Mouse (Mus musculus): ENCODE data around the gene Hmg20b.

Hmg20b gene

DNA sequence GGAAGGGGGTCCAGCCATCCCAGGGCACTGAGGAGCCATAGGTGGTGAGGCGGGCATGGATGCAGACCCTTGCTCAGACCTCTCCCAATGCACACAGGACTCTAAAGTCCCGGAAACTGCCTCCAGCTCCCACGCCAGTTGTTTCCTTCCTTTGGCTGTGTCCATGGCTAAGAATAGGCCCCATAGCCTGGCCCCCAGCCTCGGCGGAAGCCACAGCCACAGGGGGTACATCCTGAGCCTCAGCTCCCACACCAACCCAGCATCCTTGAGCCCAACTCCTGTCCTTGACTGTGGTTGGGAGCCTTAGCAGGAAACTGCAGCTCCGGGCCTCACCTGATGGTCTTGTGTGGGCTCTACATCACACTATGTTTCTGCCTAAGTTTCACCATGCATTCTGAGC, 23.4 kb downstream of the Hmg20b start:
- no peak for DNase-seq (ENCODE audit: low read depth, low spot score)

DNA sequence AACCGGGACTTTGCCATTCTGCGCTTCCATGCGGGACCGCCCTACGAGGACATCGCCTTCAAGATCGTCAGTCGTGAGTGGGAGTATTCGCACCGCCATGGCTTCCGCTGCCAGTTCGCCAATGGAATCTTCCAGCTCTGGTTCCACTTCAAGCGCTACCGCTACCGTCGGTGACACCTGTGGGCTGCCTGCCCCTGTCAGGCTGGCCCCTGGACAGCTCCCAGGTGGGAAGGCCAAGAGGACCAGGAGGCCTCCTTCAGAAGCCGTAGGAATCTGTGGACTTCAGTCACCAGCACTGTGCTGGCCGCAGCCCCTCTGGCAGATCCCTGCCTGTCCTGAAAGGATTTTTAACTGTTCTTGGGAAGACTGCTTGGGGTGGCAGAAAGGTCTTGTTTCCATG, 24.5 kb downstream of the Hmg20b start:
- DNase-seq (ENCODE audit: low read depth, low spot score), result no peak

DNA sequence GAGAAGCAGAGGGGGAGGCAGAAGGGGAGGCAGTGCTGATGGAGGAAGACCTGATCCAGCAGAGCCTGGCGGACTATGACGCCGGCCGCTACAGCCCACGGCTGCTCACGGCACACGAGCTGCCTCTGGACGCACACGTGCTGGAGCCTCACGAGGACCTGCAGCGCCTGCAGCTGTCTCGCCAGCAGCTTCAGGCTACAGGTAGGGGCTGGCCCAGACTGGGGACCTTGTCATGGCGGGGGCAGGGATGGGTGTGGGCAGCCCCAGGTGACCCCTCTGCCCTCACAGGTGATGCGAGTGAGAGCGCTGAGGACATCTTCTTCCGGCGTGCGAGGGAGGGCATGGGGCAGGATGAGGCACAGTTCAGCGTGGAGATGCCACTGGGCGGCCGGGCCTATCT, 25.1 kb downstream of the Hmg20b start:
- no peak for DNase-seq (ENCODE audit: low read depth, low spot score)

DNA sequence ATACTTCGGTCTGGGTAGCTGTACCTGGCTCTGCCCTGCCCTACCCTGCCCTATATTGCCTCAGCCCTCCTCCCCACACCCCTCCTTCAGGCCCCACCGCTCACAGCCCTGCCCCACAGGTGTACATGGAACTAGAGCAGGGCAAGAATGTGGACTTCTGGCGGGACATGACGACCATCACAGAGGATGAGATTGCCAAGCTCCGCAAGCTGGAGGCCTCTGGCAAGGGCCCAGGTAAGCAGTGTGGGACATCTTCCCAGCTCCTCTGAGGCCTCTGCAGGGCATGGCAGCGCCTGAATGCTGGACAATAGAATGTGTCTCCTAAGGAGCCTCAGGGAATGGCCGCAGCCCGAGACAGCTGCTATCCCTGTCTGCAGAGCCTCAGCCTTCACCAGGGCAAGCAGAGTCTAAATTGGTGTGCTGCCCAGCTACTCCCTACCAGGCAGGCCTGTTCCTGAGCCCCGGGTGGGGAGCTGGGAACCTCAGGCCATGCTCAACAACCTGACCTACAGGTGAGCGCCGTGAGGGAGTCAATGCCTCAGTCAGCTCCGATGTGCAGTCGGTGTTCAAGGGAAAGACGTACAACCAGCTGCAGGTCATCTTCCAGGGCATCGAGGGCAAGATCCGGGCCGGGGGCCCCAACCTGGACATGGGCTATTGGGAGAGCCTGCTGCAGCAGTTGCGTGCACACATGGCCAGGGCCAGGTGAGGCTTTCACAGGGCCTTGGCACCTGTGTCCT, 26.3 kb downstream of the Hmg20b start:
- no peak for DNase-seq (ENCODE audit: low read depth, low spot score)

DNA sequence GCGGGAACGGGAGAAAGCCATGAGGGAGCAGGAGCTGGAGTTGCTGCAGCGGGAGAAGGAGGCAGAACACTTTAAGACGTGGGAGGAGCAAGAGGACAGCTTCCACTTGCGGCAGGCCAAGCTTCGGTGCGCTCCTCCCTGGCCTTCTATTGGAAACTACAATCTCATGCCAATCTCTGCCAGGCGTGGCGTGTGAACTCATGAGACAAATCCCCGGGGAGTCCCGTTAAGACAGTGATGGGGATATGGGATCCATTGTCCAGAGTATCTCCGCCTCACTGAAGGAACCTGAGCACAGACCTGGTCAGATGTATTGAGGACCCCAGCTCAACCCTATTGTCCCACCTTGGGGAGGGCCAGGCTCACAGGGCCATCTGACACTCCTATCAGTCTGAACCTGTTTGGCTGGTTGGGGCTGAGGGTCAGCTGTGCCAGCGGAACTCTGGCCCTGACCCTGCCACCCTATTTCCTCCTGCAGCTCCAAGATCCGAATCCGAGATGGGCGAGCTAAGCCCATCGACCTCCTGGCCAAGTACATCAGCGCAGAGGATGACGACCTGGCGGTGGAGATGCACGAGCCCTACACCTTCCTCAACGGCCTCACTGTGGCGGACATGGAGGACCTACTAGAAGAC, 27.0 kb downstream of the Hmg20b start:
- no peak for DNase-seq (ENCODE audit: low read depth, low spot score)

DNA sequence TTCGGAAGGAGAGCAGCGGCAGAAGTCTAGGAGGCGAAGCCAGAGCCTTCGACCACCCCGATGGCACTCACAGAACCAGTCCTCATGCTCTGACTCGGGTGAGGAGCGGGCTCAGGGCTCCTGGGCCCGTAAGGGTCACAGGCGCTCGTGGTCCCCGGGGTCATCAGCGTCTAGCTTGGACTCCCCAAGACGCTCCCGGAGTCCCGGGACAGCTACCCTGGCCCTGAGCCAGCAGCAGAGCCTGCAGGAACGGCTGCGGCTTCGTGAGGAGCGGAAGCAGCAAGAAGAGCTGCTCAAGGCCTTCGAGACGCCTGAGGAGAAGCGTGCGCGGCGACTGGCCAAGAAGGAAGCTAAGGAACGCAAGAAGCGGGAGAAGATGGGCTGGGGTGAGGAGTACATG, 27.8 kb downstream of the Hmg20b start:
- DNase-seq (ENCODE audit: low read depth, low spot score), result no peak

DNA sequence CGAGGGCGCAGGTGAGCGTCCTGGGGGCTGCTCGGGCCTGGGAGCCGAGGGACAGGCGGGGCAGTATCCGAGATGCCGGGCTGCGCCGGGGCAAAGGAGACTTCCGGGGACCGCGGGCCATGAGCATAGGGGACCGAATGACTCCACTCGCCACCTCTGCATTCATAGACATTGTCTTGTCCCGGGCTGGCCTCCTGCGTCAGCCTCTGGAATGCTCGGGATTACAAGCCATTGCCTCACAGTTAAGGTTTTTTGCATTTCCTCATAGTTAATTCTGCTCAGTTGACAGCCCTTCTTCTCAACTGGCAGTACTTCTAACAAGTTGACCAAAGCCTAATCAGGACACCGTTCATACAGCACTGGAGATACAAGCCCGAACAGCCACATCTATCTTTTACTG, 28.8 kb downstream of the Hmg20b start:
- DNase-seq (ENCODE audit: low read depth, low spot score), result peak; percentile 26

DNA sequence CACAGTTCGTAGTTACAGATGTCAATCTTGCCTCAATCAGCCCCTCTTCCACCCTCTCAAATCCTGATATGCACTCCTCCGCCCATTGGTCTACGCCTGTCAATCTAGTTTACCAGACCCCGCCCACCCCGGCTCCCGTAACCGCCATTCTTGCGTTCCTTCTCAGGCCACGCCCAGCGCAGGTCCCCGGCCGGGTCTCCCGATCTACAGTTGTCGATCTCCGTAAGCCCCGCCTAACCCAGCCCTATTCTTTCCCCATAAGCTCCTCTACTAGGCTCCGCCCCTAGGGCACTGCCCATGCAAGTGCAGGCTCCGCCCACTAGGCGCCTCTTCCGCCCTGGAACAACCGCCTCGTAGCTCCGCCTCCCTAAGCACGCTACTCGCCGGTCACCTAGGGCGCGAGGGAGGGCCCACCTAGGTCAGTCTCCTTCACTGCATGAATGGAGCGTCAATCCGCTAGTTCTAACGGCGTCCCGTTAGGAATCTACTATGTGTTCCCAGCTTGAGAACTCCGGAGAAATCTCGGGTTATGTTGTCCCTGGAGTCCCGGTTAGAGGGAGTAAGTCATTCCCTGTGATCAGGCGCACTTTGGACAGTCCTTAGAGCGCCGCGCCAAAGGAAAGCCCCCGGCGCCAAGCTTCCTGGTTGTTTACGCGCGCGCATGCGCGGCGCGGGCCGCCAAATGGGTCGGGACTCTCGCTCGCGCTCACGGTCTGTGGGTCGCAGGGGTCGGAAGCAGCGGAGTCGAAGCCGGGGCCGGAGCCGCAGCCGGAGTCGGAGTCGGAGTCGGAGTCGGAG, 29.5 kb downstream of the Hmg20b start, which contains the start of gene Cactin:
Gene Cactin, plus strand, starts transcription at position 554 of the 798 bp plus-strand sequence.
- peak; percentile 100 for DNase-seq (ENCODE audit: low read depth, low spot score)

DNA sequence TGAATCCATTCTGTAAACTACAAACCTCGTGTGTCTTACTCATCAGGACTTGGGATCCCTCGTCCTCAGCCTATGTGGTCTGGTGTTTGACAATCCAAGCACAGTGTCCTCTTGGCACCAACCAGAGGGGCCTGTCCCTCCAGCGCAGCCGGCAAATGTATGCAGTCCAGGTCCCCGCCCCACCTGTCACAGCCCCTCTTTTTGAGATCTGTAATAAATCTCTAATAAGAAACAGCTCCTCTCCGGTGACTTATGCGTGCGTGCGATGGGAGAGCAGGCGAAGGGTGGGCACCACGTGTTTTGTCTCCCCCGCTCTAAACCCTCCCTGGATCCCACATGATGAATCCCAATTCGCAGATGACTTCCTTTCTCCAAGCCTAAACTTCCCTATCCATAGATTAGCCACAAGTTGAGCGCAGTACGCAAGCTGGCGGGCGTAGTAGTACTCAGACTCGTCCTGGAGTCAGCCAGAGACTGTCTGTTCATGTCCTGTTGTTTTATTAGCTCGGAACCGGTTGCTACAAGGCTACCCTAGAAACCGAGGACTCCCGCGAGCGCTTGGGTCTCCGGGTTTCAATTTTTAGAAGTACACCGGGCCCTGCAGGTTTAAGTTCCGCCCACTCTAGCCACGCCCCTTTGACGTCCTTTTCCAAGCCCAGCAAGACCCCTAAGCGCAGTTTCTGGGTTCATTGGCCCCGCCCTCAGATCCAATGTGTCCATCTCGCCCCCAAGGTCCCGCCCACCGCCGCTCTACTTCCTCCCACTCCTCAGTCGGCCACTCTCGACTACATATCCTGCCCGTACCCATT, 30.3 kb downstream of the Hmg20b start:
- DNase-seq (ENCODE audit: low read depth, low spot score), result peak; percentile 87

DNA sequence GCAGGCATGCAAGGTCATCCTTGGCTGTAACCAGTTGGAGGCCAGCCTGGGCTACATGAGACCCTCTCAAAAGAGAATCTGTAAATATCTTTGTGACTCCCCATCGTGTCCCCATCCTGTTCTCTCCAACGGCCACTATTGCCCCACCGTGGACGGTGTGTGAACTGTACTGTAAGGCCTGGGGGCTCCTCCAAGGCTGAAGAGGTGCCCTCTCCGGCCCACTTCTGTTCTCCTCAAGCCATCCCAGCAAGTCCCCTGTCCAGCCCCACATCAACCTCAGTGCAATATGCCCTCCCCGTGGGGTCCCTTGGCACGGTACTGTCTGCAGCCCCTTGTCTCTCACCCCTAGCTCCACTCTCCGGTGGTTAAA, 31.0 kb downstream of the Hmg20b start:
- no peak for DNase-seq (ENCODE audit: low read depth, low spot score)

DNA sequence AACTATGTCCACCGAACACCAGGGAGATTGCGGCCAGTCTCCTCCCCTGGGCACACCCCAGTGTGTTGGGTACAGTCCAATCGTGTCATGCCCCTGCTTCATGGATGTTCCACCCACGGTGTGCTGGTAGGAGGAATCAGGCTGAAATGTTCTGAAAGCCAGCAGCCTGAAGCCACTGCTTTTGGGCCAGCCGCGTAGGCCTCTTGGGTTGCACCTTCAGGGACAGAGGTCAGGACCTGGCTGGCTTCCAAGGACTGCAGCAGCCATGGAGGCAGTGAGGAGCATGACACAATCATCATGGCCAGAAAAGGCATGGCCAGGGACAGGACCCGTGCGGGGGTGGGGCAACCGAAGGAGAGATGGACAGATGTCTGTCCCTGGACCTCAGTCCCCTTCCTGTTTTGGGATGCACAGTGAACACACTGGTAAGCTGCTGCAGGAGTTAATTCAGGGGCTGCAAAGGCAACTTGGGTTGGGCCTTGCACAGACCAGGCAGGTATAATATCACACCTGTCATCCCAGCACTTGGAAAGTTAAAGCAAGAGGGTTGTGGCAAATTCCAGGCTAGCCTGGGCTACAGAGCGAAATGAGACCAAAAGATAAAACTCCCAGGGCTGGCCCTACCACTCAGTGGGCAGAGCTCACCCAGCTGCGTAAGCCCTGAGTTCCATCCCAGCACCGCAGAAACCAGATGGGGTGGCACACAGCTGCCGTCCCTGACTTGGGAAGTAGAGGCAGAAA, 31.5 kb downstream of the Hmg20b start:
- DNase-seq (ENCODE audit: low read depth, low spot score), result no peak

DNA sequence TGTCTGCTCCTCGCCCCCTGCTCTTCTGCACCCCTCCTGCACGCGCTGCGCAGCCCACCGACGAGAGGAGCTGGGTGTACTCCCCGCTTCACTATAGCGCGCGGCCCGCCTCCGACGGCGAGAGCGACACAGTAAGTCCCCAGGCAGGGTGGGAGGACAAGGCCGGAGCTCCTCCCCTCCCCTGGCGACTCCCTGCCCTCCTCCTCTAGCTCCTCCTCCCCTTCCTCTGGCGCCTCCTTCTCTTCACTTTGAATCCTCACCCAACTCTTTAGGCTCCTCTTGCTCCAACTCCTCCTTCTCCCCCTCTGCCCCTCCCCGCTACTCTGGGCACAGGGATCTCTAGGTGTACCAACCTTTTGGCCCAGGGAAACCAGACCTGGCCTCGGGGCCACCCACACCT, 33.0 kb downstream of the Hmg20b start:
- no peak for DNase-seq (ENCODE audit: low read depth, low spot score)

DNA sequence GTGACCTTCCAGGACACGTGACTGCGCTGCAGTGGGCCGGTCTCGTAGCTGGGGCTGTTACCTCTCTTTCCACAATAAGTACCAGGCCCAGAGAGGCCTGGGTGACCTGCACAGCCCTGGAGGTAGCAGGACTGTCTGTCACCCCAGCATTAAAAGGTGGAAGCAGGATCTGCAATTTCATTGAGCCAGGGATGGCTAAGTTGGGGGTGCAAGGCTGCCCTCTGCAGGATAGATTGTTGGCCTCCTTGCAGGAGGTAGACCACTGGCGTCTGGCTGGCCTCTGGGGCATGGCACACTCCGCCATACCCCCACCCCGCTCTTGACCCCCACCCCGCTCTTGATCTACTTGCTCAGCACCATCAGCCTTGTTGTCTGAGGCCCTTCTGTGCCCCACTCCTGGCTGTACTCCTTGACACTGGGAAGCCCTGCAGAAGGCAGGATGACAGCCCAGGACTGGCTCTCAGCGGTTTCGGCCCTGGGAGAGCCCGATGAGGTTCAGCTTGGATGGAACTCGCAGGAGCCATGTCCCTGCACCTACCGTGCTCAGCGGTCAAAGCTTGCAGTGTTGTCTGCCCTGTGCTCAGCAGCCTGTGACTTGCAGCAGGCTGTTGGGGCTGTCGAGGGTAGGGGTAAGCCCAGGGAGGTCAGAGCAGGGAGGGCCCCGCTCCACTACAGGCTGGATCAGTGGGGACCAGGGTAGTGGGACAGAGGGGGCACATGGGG, 33.8 kb downstream of the Hmg20b start:
- no peak for DNase-seq (ENCODE audit: low read depth, low spot score)

DNA sequence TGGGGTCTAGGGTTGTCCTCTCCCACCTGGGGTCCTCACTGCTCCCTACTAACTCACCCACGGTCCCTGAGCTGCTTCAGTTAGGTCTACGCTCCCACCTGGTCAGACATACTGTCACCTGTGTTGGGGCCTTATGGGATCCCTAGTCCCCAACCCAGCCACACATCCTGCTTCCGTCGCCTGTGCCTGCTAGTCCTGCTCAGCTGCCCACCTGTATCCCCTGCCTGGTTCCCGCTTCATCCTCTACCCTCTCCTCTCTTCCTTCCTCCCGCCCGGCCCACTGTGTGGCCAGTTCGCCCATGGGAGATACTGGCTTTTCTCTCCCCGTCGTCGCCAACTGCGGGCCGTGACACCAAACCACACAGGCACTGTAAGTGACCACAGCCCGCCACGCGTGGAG, 34.7 kb downstream of the Hmg20b start:
- DNase-seq (ENCODE audit: low read depth, low spot score), result no peak

DNA sequence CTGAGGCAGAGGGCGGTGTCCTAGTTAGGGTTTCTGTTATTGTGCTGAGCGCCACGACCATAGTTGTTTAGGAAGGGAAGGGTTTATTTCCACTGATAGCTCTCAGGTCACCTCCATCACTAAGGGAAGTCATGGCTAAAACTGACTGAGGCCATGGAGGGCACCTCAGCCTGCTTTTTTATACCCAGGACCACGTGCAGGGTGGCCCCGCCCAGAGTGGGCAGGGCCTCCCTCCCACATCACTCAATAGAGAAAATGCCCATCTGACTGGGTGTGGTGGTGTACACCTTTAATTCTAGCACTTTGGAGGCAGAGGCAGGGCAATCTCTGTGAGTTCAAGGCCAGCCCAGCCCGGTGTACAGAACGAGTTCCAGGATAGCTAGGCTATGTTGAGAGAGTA, 36.1 kb downstream of the Hmg20b start:
- DNase-seq (ENCODE audit: low read depth, low spot score), result no peak

DNA sequence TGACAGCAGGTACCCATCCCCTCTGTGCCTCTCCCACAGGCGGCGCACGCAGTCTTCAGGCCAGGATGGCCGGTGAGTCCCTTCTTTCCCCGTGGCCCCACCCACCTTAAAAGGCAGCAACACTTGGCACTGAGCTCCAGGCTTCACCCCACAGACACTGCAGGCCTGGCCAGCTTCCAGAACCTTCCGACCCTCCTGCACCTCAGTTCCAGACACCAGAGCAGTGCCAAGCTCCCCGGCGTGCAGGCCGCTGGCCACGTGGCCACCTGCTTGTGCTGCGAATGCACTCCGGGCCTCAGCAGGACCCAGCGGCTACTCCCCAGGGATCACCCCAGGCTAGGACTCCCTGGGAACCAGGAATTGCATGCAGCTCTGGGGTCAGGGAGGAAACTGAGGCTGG, 36.7 kb downstream of the Hmg20b start:
- no peak for DNase-seq (ENCODE audit: low read depth, low spot score)

DNA sequence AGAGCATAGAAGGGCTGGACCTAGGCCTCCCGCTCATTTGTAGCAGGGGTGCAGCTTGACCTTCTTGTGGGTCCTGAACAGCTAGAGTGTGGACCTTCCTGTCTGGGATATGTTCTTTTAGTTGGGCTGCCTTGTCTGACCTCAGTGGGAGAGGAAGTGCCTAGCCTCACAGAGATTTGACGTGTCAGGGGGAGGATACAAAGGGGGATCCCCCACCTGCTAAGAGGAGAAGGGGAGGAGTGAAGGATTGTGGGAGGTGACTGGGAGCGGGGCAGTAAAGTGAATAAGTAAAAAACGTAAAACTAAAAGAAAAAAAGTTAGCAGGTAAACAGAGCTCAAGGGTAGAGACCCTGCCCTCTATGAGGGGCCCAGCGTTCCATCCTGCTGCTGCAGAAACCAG, 40.7 kb downstream of the Hmg20b start:
- DNase-seq (ENCODE audit: low read depth, low spot score), result no peak

DNA sequence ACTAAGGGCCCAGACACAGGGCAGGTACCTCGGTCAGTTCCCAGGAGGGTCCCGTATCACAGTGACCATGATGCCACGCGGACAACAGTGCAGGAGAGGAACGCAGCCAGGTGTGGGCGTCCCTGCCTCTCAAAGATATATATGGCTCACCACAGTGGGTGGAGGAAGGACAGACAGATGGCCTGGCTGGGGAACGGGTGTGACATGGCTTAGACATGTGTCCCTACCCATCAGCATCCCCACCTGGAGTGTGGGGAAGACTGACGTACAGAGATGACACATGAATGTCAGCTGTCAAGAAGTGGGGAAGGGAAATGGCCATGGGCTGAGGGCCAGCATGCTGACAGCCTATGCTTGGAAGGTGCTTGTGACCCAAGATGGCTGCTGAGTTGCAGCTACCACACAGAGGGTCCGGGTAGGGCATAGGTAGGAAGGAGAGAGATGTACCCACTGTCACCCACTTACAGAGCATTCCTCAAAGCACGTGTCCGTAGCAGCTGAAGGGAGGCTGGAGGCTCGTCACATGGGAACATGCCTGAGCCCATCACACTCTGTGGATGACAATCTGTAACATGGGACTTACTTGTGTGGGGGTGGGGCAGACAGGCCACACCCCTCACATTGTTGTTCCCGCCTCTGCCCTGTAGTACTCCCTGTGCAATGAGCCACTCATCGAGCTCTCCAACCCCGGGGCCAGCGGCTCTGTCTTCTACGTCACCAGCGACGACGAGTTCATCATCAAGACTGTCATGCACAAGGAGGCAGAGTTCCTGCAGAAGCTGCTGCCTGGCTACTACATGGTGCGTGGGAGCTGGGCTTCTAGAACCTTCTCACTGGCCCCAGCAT, 43.2 kb downstream of the Hmg20b start:
- DNase-seq (ENCODE audit: low read depth, low spot score), result no peak

DNA sequence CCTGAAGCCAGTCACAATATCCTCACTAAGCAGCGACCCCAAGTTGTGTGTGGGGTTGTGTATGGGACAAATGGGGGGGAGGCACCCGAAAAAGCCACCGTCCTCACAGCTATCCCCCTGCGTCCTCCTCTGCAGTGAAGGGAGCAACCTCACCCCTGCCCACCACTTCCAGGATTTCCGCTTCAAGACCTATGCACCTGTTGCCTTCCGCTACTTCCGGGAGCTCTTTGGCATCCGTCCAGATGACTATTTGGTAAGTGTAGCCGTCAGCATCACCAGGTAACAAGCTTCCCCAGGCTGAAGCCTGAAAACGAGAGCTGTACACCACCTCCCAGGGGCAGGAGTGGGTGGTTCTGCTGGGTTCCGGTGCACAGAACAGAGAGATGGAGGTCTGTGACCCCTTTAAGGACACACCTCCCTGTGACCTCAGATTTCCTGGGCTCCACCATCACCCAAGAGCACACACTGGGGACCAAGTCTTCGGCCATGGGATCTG, 44.1 kb downstream of the Hmg20b start:
- no peak for DNase-seq (ENCODE audit: low read depth, low spot score)
